In the genomic region with DNA sequence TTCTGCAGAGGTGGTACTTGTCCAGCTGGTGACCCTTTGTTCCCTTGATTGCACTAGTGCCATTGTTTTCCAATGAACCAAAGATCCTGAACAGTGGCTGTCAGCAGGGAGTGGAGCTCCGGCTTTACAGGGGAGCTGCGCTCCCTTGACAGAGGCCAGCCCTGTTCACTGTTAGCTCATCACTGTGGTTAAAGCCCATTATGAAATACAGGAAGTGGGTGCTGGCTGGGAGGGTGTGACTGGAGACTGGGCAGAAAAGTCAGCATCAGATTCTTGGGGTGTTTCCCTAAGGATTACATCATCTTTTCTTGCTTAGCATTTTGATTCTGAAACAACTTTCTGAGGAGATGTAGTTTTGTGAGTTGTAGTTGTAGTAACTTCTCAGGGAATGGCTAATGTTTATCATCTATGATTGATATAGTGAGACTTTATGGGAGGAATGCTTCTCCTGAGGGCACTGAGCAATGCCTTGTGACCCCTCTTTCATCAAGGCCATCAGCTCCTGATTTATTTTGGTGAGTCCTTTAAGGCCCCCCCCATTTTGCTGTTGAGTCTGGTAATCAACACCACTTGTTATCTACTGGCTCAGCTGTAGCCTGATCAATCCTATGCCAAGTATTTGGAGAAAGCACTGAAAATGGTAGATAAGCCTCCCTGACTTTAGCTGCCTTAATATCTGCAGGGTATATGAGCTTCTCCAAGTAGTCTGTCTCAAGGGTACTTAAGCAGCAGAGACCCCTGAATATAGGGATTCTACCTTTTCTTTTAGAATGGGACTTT, we compare ENCODE assay signal across 9 mouse cellular contexts. TPM values are rescaled to one million over a fixed set of nuclear protein-coding genes. Genes with fewer than 3 reads are reported as not detected.
DNase-seq lines count a peak whose midpoint lies in the region; ATAC-seq lines count a peak whose summit lies in the region.
"Had no signal": no experiment of that assay in that cellular context is flagged by ENCODE, and none has a peak within 500 bp of the region (broad histone marks: within the 10 kb centered on the region; RNA-seq: fewer than 3 reads in every experiment).

No protein-coding gene starts in this region.

- no peaks in the 10 kb centered on the region for H3K27me3 ChIP-seq in forebrain, embryonic 10.5 days (ENCODE audit: poor library complexity, severe bottlenecking)
- H3K27me3 ChIP-seq in midbrain, embryonic 15.5 days (replicated peaks): no peaks in the 10 kb centered on the region
- H3K27me3 ChIP-seq: neural tube, embryonic 12.5 days had no signal

- WGBS in forebrain, embryonic 10.5 days: 15% methylated on average over 2 of the region's 2 CpGs
- 14% methylated on average over 2 of the region's 2 CpGs for WGBS in midbrain, embryonic 15.5 days

- peaks cover 35% of the 10 kb centered on the region for H3K36me3 ChIP-seq in forebrain, embryonic 10.5 days (replicated peaks)
- peaks cover 14% of the 10 kb centered on the region; the same call in 1 of the 2 replicates for H3K36me3 ChIP-seq in midbrain, embryonic 15.5 days (replicated peaks)

- ATAC-seq in midbrain, embryonic 15.5 days (replicated peaks): no peak

- H3K9ac ChIP-seq in midbrain, embryonic 15.5 days: no peak overlapping the region
- H3K9ac ChIP-seq: neural tube, embryonic 12.5 days had no signal

- no peak overlapping the region for H3K4me3 ChIP-seq in forebrain, embryonic 10.5 days
- H3K4me3 ChIP-seq in midbrain, embryonic 15.5 days: no peak overlapping the region
- H3K4me3 ChIP-seq: neural tube, embryonic 12.5 days had no signal

- peak; percentile 23 for DNase-seq in CD4-positive helper T cell, adult 2 months (ENCODE audit: low read depth, low spot score)
- peak; percentile 82 for DNase-seq in MEL-GATA-1-ER (ENCODE audit: extremely low read depth, low read depth)
- peak; percentile 36 to 42 for DNase-seq in heart, postnatal 14 days
- DNase-seq in lung, postnatal 14 days: peak; percentile 44
- DNase-seq in forebrain, embryonic 10.5 days (ENCODE audit: extremely low spot score, low spot score): no peak
- no peak for DNase-seq in urinary bladder, adult 2 months (ENCODE audit: low spot score)
- DNase-seq in right cerebral cortex, postnatal 14 days: no peak

- H3K9me3 ChIP-seq in forebrain, embryonic 10.5 days: no peaks in the 10 kb centered on the region
- H3K9me3 ChIP-seq in midbrain, embryonic 15.5 days: no peaks in the 10 kb centered on the region
- H3K9me3 ChIP-seq: neural tube, embryonic 12.5 days had no signal

- intact Hi-C loops in heart, postnatal 14 days (cut with DNase I): no loop called here

- no peak overlapping the region for H3K4me2 ChIP-seq in midbrain, embryonic 15.5 days
- H3K4me2 ChIP-seq: neural tube, embryonic 12.5 days had no signal

- H3K27ac ChIP-seq in forebrain, embryonic 10.5 days: no peak overlapping the region
- no peak overlapping the region for H3K27ac ChIP-seq in midbrain, embryonic 15.5 days
- H3K27ac ChIP-seq: neural tube, embryonic 12.5 days had no signal

- H3K4me1 ChIP-seq in forebrain, embryonic 10.5 days: peaks cover 8% of the 10 kb centered on the region
- no peaks in the 10 kb centered on the region for H3K4me1 ChIP-seq in midbrain, embryonic 15.5 days
- H3K4me1 ChIP-seq: neural tube, embryonic 12.5 days had no signal

RNA-seq across cellular contexts. Expression of a gene that starts 19.1 kb away (rescaled TPM):
- 1 to 10 TPM; 1.4 to 2.5 TPM for total RNA-seq in heart, postnatal 14 days (2021)
- 1.4 and 2.2 TPM in 2 replicates for polyA plus RNA-seq in forebrain, embryonic 10.5 days (2016; fragmentation: Nextera tagmentation; extraction: Ambion mirVana)
- 28.4 and 28.6 TPM in 2 replicates for polyA plus RNA-seq in urinary bladder, adult 2 months (2012; rRNA removed)
- polyA plus RNA-seq in midbrain, embryonic 15.5 days (2015; fragmentation: Nextera tagmentation; extraction: Ambion mirVana): 2.7 and 4.7 TPM in 2 replicates

RNA-seq across cellular contexts. Expression of a gene that starts 52.0 kb away (rescaled TPM):
- total RNA-seq in heart, postnatal 14 days (2021): 10 to 100 TPM; 14.9 to 15.8 TPM
- polyA plus RNA-seq in forebrain, embryonic 10.5 days (2016; fragmentation: Nextera tagmentation; extraction: Ambion mirVana): 21.2 and 22.1 TPM in 2 replicates
- polyA plus RNA-seq in urinary bladder, adult 2 months (2012; rRNA removed): 14.2 and 15.7 TPM in 2 replicates
- polyA plus RNA-seq in midbrain, embryonic 15.5 days (2015; fragmentation: Nextera tagmentation; extraction: Ambion mirVana): 15.4 and 16.3 TPM in 2 replicates

Comparison
In these comparisons a context has a peak if more than half of its experiments do, and no peak if none do; other contexts are left out.
1. DNase-seq: peak in CD4-positive helper T cell, adult 2 months (single experiment), MEL-GATA-1-ER (single experiment), heart, postnatal 14 days (2 of 2) and lung, postnatal 14 days (single experiment); none in forebrain, embryonic 10.5 days (single experiment), urinary bladder, adult 2 months (single experiment) and right cerebral cortex, postnatal 14 days (single experiment).